Mouse (Mus musculus): ENCODE results near the gene Fam53a.

The Fam53a gene

DNA sequence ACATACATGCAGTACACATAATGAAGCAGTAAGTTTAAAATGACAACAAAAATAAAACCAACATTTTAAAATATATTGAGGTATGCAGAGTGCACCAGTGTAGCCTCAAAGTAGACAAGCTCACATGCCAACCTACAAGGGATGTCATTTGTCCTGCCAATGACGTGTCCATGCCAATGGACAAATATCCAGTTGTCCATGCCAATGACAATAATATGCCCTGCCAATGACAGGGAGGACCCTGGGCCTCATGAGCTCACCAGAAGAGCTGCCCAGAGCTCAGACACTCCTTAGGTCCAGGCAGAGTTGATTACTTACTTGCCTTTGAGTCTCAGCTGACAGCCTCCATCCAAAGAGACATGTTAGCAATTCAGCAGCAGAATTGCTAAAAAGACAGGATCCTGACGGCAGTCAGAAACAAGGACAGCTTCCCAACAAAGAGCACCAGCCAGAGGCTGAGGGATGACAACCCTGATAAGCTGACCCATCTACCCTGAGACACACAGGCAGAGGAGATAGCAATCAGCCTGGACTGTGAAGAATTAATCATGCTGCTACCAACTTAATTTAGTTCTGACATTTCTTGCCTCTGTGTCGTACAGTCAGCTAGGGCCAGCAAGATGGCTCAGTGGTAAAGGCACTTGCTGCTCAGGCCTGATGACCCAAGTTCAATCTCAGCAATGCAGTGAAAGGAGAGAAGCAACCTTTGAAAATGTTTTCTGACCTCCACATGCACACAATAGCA lies 8.3 kb upstream of the Fam53a start:
- intact Hi-C loops (cut with DNase I), result no loop called here

DNA sequence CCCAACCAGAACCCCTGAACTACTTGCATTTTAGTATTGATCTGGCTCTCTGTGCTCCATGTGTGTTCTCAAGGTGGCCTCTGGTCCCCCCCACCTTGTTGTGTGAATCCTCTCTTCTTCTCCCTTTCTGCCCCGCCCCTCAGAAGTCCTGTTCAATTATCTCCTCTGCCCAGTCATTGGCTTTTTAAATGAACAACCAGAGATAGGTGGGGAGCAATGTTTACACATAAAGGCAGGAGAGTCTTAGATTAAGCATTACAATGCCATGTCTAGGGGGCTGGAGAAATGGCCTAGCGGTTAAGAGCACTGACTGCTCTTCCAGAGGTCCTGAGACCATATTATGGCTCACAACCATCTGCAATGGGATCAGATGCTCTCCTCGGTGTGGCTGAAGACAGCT lies 5.9 kb upstream of the Fam53a start:
- intact Hi-C loops (cut with DNase I), result no loop called here

DNA sequence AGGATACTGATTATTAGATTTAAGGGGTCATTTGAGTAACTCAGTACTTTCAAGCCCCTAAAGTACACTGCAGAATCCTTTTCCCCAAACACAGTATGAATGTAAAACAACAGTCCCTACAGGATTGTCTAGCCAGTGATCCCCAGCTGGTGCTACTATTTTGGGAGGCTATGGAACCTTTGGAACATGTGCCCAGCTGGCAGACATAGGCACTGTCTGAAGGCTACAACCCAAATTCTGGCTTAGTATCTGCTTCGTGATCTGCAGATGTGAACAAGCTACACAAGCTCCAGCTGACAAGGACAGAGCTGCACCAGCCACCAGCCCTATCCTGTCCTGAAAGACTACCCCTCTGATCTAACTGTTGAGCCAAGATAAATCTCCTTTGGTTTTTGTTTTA lies 3.1 kb upstream of the Fam53a start:
- intact Hi-C loops (cut with DNase I), result no loop called here

DNA sequence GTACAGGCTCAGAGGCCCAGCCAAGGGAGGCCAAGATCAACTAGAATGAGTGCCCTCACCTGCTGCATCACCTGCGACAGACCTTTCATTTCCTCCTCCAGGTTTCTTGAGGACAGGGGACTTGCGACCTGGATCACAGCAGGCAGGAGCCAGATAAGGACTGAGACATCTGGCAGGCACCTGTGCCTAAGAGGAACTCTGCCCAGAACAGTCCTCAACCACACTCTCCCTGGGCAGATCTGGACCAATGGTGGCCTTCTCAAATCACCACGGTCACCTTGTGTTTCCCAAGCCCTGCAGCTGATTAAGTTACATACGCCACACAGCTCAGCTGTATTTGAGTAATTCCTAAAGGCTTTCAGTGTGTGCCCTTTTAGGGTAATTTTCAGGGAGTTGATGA lies 1.2 kb upstream of the Fam53a start:
- intact Hi-C loops (cut with DNase I), result no loop called here

DNA sequence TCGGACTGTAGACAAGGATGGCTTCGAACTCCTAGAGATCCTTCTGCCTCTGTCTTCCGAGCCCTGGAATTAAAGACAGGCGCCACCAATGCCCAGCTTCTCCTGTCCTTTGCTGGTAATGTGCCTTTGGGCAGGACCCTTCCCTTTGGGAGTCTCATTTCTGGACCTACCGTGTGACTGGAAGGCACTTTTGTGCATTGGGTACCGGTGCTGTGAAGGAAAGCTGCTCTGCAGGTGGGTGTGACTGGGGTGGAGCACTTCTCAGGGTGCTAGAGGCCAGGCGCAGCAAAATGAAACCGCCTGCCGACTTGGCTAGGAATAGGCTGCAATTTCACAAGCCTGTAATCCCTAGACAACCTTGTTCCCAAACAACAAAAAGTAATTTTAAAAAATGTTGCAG lies 626 bp upstream of the Fam53a start:
- intact Hi-C loops (cut with DNase I), result no loop called here

DNA sequence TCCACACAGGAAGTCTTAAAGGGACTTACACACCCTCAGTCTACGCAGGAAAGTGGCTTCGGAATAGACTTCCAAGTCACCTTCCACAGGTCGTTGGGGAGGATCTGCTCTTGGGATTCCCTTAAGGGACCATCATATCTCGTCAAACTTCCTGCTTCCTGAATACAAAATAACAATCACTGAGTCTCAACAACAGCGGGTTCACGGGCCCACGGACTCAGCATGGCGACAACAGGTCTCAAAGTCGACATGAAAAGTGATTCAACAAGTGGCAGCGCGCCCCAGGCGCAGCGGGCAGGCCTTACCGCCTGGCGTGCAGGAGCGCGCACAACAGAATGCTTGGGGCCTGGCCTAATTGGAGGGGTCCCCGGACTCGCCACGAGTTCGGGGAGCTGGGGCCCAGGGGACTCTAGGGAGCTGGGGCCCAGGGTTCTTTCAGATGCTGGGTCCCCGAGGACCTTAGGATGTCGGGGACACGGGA lies 575 bp downstream of the Fam53a start:
- intact Hi-C loops (cut with DNase I), result no loop called here

DNA sequence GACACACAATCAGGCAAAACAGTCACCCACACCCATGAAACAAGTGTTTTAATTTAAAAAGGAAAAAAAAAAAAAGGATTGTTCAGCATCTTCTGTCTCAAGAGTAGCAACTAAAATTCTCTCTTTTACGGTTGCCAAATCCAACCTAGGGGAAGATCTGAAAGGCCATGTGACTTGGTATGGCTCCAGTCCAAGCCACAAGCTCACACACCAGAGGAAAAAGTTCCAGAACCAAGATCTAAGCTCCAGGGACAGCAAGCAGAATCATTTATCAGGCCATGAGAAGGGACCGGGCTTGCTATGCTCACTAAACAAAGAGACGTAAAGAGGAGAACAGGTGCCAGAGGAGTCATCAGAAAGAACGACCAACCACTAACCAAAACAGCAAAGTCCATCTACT lies 1.5 kb downstream of the Fam53a start:
- intact Hi-C loops (cut with DNase I), result no loop called here

DNA sequence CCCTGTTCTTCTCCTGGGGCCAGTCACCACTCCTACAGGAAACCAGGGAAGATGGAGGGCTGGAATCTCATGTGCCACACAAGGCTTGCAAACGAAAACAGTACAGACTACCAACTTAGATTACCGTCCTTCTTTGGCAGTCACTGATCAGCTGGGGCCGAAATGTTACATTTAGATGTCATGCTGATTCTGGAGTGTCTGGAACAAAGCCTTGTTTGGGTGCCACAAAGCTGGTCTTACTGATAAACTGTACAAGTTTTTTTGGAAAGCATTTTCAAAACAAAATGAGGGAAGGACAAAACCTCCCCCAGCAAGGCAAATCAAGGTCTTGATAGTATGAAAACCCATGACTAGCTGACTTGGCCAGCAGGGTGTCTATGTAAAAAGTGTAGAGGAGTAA lies 5.7 kb downstream of the Fam53a start:
- intact Hi-C loops (cut with DNase I), result no loop called here

DNA sequence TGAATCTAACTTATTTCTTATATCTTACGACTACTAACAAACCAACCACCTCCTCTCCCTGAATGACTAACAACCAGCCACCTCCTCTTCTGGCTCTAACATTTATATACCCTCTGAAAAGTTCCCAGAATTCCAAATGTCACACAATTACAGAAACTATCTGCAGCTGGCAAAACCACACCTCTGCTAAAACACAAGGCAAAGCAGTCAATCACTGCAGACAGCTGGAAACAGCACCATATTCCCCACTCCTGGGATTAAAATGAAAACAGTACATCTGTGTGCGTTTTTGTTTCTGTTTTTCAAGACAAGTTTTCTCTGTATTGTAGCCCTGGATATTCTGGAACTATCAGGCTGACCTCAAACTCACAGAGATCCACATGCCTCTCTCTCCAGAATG lies 6.8 kb downstream of the Fam53a start:
- intact Hi-C loops (cut with DNase I), result no loop called here

DNA sequence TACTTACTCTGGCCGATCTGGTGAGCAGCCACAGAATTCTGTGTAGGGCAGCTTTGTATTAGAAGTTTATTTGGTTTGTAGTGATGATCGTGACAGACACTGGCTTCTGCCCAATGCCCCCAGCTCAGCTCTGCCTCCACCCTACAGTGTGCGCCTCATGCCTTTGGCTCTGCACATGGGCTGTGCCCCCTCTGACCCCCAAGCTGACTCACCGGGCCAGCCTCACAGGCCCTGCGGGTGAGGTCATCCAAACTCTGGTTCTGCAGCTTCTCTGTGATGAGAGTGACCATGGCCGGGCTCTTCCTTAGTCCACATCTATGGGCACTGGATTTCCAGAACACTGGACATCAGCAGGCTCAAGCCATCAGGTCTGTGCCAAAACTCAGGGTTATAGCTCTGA lies 15.0 kb downstream of the Fam53a start:
- intact Hi-C loops (cut with DNase I), result no loop called here

DNA sequence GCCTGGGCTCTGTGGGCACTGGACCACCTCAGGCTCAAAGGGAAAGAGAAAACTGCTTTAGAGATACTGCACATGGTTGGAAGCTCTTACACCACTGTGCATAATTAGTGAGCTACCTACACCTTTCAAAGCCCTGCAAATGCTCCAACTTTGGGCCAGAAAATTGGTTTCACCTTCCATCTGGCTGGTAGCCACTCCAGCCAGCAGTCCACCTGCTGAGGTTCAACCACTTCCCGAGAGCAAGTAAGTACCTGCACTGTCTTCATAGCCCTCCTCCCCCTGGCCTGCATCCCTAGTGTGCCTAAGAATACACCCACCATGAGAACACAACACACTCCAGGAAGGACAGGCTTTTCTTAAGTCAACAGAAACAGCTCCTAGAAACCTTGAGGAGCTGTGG lies 17.6 kb downstream of the Fam53a start:
- intact Hi-C loops (cut with DNase I), result no loop called here

DNA sequence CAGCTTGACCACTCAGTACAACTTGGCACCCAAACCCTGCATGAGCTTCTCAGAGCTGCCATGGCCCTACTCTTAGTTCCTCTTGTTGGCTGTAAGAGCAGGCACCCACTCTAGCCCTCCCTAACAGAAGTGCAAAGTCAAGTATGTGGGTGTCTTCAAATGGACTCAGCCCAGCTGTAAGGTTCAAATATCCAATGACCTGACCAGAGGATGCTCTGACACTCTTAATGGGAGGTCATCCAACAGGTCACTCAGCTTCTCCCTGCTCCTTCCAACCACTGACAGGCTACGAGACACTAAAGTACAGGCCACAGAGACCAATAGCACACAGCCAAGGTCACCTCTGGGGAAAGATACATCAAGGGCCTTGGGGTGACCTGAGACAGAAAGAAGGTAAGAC lies 20.2 kb downstream of the Fam53a start:
- intact Hi-C loops (cut with DNase I), result no loop called here

DNA sequence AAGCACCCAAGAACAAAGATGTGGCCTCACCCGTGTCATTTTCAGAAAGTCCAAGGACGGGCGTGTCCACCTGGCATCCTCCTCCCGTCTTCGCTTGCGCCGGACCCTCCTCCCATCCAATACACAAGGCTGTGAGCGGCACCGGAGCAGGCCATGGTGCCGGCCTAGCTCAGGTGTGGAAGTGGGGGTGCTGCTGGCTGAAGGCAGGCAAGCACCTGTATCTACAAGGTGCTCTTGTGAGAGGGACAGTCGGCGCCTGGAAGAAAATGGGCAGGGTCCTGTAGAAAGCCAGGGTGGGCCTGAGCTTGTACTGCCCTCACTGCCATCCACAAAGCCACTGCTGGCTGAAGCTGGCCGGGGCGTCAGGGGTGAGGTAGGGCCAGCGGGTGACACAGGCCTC lies 22.0 kb downstream of the Fam53a start:
- intact Hi-C loops (cut with DNase I), result no loop called here

DNA sequence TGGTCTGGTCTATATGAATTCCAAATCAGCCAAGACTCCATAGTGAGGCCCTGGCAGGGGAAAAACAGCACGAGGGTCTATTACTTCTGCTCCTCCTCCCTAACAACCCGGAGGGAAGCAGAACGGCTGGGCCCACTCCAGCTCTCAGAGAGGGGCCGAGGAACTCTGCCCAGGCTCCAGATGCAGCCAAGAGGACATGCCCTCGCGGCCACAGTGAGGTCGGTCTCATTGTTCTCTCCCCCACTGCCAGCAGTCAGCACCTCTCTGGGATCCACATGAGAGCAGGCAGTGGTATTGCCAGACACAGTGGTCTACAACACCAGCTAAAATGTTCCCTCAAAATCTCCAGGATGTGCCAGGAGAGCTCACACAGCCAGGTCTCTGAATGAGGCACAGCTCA lies 22.8 kb downstream of the Fam53a start:
- intact Hi-C loops (cut with DNase I), result no loop called here

DNA sequence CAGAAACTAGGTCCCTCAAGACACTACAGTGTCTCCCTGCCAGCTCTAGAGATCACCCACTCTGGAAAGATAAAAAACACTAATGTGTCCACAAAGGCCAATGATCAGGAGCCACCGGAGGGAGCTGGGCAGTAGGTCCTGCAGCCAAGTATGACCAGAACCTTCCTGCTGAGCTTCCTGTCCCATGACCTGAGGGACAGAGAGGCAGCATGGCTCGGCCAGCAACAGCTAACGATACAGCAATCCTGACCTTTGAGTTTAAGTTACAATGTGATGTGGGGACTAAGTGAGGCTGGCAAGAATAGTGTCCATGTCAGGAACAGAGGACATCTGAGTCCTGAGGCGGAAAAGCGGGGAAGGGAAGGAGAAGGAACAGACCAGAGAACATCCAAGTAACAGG lies 24.1 kb downstream of the Fam53a start:
- intact Hi-C loops (cut with DNase I), result no loop called here

DNA sequence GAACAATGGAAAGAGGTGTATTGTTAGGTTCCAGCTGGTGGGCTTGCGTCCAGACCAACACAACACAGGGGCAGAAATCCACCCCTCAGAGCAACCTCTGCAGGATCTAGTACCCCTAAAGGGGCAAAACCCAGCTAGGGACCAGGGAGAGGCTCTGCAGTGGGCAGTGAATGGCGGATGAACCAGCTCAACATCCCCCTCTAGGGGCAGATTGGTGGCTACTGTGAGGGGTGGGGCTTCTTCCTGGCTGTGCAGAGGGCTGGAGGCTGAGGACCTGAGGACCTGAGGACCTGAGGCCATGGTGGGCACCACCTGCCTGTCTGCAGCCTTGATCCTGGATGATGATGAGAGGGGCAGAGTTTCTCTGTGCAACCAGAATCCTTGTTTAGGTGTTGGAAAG lies 35.8 kb downstream of the Fam53a start:
- intact Hi-C loops (cut with DNase I), result no loop called here

DNA sequence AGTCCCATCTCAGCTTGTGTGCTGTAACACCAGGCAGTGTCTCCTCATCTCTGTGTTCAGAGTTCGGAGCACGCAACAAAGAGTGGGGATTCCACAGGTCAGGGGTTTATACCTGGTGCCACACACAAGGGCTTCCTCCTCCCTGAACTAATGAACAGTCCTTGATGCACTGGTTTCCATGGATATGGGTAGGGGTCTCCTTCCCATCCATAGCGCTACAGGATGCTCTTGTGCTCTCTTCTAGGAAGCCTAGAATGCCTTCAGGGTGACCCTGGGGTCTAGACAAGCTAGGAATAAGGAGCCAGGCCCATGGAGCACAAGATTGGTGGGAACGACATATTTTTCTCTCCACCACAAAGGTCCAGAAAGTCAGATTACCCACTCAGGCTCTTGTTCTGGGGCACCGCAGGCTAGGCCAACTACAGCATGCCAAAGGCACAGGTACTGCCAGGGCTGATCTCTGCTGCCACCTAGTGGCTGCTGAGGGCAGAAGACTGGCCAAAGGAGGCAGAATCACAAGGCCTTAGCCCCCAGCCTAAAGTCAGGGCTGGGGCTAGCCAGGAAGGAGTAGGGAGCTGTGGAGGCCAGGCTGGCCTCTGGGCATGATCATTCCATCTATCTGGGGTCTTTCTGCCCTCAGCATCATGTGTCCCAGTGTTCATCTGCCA lies 40.1 kb downstream of the Fam53a start:
- intact Hi-C loops (cut with DNase I), result loop anchor here (5.0 kb wide), 2 partner anchors 47 to 192 kb away; no protein-coding TSS in a partner anchor

DNA sequence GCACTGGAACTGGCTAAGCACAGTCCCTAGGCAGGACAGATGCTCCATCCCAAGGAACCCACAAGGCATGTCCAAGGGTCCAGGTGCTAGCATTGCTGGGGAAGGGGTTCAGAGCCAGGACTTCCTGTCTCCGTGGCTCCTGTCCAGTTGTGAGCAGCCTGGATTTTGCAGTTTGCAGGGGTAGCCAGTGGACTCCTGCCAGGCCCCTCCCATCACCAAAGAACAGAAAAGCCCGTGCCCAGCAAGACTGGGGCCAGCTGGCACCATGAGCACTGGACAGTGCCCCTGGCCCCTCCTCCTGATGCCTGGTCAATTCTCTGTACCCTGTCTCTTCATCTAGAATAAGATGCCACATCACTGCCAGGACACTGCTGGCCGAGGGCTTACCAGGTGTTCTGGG lies 41.4 kb downstream of the Fam53a start:
- intact Hi-C loops (cut with DNase I), result loop anchor here (5.0 kb wide), 2 partner anchors 46 to 191 kb away; no protein-coding TSS in a partner anchor

DNA sequence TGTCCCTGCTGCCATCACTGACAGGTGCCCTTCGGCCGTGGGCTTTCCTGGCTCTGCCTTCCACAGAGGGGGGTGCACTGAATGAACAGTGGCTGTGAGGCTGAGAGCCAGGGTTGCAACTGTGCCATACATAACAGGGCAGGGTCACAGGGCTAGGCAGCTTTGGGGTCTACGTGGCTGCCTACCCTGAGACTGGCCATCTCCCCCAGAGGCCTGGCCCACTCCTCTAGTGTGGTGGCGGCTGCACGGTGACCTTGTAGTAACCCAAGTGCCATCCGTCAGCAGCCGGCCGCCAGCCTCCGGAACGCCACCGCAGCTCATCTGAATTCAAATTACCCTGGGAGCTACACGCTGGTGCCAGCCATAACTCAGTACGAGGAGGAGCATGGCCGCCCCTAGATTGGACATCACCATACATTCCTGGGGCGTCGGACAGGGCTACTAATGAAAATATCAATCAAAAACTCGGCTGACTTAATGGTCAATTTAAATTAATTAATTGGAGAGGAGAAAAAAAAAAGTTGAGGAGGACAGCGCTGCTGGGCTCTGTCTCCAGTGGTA lies 41.9 kb downstream of the Fam53a start:
- intact Hi-C loops (cut with DNase I), result loop anchor here (5.0 kb wide), 2 partner anchors 45 to 190 kb away; no protein-coding TSS in a partner anchor

DNA sequence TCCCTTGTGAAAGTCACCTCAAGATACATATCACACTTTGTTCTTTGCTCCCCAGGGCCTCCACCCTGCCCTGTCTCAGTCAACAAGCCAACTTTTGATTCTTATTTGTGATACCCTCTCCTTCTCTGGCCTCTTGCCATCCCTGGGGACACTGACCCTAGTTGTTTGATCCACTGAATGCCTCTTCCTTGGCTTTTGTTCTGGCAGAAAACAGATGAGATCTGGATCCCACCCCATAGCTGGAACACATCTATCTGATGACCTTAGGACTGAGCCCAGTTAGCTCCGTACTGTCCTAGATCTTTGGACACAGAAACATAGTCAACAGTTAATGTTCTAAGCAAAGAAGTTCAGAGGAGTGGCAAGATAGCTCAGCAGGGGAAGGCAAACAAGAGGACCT lies 49.1 kb downstream of the Fam53a start:
- intact Hi-C loops (cut with DNase I), result no loop called here

DNA sequence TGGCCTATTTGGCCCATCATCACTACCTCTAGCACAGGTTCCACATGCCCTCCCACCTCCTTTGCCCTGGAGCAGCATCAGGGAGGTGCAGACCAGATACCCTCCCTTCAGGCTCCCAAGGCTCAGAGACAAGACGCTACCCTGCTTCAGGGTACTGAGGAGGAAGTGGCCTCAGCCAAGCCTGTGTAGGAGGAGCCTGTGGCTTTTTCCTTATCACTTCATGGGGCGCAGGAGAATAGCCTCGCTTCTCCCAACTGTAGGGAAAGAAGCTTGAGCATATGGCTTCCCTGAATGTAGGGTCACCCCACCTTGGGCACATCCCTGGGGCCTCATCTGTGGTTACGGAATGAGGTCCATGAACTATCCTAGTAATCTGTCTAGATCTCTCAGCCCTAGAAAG lies 55.2 kb downstream of the Fam53a start:
- intact Hi-C loops (cut with DNase I), result no loop called here

DNA sequence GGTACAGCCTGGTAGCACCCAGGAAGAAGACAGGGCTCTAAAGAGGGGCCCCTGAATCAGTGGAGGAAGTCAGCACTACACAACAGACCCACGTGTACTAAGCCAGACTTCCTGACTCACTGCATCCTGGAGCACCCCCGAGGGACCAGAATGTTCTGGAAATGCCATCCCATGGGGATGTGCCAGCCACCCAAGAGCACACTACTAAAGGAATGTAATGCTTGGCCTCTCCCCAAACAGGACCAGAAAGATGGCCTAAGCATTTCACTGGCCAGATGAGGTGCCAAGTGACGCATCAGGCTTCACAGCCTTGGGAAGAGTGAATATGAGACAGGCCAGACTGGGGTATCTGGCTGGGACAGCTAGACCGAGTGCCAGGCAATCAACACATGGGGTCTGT lies 63.5 kb downstream of the Fam53a start:
- intact Hi-C loops (cut with DNase I), result no loop called here

All from adrenal gland (tissue).